Mouse (Mus musculus) liver, adult 2 months (tissue): ENCODE data around the gene Suco.

Source experiments
- CTCF ChIP-seq: fragments of 200-500 bp; IDR thresholded peaks from 2 replicates; pipeline ENCODE4 v1.5.1; 2011; ENCODE audit warnings: low read depth, low read length, control low read depth
- POLR2A ChIP-seq: fragments of 200-500 bp; IDR thresholded peaks from 2 replicates; pipeline ENCODE4 v1.6.1; 2011; ENCODE audit warnings: low read length, control low read depth; ENCODE audit not compliant: insufficient read depth; ENCODE audit errors: extremely low read depth

DNA sequence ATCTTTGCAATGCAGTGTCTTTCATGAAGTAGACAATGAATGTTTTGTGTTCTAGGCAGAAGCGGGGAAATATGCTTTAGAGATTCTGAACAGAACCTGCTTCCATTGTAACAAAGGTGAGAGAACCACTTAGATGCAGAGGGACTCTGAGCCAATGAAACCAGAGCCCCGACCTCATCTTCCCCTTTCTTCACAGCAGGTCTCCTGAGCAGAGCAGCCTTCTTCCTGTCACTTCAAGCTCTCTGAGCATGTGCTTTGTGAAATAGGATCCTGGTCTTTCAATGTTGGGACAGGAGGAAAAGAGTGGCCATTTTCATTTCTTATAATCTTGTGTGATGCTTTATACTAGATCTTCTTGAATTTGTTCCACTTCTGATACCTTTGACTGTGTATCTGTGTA, 23.6 kb upstream of the Suco start:
- TF ChIP-seq POLR2A = no peak
- no peak for TF ChIP-seq CTCF
